Mouse (Mus musculus): ENCODE data around the gene Gm17720. TPM values are rescaled to one million over a fixed set of nuclear protein-coding genes. Genes with fewer than 3 reads are reported as not detected.

Gm17720 gene
- polyA plus RNA-seq, 1 experiment from 2014 or later = not detected

DNA sequence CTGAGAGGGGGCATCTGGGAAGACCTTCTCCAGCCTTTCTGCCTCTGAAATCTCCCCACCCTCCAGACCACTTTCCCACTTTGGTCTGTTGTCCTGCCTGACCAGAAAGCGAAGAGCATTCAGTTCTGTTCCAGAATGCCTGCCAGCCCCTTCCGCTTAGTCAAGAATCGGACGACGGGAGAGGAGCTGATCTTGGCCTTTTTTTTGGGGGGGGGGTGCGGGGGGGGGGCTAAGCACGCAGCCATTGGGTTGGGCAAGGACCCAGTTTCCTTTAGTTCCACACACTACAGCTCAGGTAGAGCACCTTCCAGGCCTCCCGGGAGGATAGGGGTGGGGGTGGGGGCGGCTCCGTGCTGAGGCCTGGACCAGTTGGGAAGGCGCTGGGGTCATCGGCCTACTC, 1.6 kb downstream of the Gm17720 start, which contains the start of gene Gm21964:
Gene Gm21964, plus strand, starts transcription at position 301 of the 400 bp plus-strand sequence.
- WGBS = 83% methylated on average over 12 of the region's 12 CpGs
- Histone ChIP-seq H3K27ac (replicated peaks; ENCODE audit: low read depth, low read length) (no peak within 1 kb of the TSS), H3K27me3 (ENCODE audit: control insufficient read depth, insufficient read depth, low read length) (no peaks in the 10 kb centered on the region), H3K9me3 (ENCODE audit: control insufficient read depth, low read length) (no peaks in the 10 kb centered on the region), H3K36me3 (ENCODE audit: control insufficient read depth, insufficient read depth, low read length) (no peaks in the 10 kb centered on the region), H3K4me2 (ENCODE audit: low read length) (no peak within 1 kb of the TSS), H3K4me3 (replicated peaks; ENCODE audit: low read depth, low read length) (no peak within 1 kb of the TSS), H3K9ac (replicated peaks; ENCODE audit: low read length) (no peak within 1 kb of the TSS), H3K4me1 (ENCODE audit: control insufficient read depth, insufficient read depth, low read length) (no peaks in the 10 kb centered on the region)
- DNase-seq = no peak
- no peak for ATAC-seq (ENCODE audit: low FRiP score, low TSS enrichment)

DNA sequence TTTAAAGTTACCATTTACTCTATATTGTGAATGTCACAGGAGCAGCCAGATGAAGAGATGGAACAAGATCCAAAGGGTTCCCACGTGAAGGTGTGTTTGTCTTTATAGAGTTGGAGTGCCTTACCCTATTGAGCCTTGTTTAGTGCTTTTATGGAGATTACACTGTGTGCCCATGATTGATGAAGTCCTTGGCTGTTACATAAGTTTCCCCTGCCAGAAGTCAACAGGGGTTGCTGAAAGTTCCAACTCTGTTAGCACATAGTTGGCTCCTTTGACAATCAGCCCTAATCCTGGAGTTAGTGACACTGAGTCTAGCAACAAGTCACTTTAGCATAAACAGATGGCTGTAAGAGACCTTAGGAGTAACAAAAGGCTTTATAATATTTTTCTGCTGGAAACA, 10.7 kb downstream of the Gm17720 start:
- peaks cover 35% of the 10 kb centered on the region for H3K36me3 ChIP-seq (ENCODE audit: control insufficient read depth, insufficient read depth, low read length)
- no peak overlapping the region for H3K27ac ChIP-seq (replicated peaks; ENCODE audit: low read depth, low read length)
- no peaks in the 10 kb centered on the region for H3K4me1 ChIP-seq (ENCODE audit: control insufficient read depth, insufficient read depth, low read length)
- H3K4me3 ChIP-seq (replicated peaks; ENCODE audit: low read depth, low read length) = no peak overlapping the region
- H3K4me2 ChIP-seq (ENCODE audit: low read length) = no peak overlapping the region
- no peaks in the 10 kb centered on the region for H3K27me3 ChIP-seq (ENCODE audit: control insufficient read depth, insufficient read depth, low read length)
- peaks cover 10% of the 10 kb centered on the region for H3K9me3 ChIP-seq (ENCODE audit: control insufficient read depth, low read length)
- DNase-seq (no peak), ATAC-seq (ENCODE audit: low FRiP score, low TSS enrichment) (no peak)
- WGBS = 67% methylated on average over 1 of the region's 1 CpGs
- no peak overlapping the region for H3K9ac ChIP-seq (replicated peaks; ENCODE audit: low read length)

DNA sequence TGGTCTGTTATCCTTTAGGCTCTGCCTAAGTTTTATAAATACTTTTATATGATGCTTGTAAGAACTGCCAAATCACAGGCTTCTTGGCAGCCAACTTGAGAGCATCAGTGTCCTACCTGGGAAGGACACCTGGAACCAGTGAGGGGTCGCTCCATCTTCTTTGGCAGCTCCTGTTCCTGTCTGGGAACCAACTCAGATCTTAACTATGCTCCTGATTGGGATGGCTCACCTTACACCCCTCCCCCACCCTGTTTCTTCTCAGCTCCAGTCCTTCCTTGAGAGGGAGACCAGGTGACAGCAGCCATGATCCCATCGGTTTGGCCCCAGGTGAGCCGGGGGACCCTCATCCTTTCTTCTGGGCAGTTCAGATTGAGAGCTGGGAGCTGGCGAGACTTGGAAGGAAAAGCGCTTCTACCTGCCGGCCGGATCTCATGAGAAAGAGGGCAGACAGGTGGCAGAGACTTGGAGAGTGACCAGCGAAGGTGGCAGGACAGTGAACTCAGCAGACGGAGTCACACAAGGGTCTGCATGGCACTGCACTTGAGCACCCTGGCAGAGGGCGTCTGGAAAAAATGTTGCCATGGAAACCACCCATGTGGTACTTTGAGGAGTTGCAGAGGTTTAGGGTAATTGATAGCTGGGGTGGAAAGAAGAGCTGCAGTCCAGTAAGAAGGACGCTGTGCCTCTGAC, 20.0 kb downstream of the Gm17720 start:
- peaks cover 17% of the 10 kb centered on the region for H3K4me1 ChIP-seq (ENCODE audit: control insufficient read depth, insufficient read depth, low read length)
- no peak overlapping the region for H3K4me3 ChIP-seq (replicated peaks; ENCODE audit: low read depth, low read length)
- H3K4me2 ChIP-seq (ENCODE audit: low read length) = no peak overlapping the region
- no peaks in the 10 kb centered on the region for H3K27me3 ChIP-seq (ENCODE audit: control insufficient read depth, insufficient read depth, low read length)
- H3K9ac ChIP-seq (replicated peaks; ENCODE audit: low read length) = no peak overlapping the region
- DNase-seq (no peak), ATAC-seq (ENCODE audit: low FRiP score, low TSS enrichment) (no peak)
- no peaks in the 10 kb centered on the region for H3K9me3 ChIP-seq (ENCODE audit: control insufficient read depth, low read length)
- 81% methylated on average over 11 of the region's 11 CpGs for WGBS
- H3K36me3 ChIP-seq (ENCODE audit: control insufficient read depth, insufficient read depth, low read length) = peaks cover 50% of the 10 kb centered on the region
- no peak overlapping the region for H3K27ac ChIP-seq (replicated peaks; ENCODE audit: low read depth, low read length)

DNA sequence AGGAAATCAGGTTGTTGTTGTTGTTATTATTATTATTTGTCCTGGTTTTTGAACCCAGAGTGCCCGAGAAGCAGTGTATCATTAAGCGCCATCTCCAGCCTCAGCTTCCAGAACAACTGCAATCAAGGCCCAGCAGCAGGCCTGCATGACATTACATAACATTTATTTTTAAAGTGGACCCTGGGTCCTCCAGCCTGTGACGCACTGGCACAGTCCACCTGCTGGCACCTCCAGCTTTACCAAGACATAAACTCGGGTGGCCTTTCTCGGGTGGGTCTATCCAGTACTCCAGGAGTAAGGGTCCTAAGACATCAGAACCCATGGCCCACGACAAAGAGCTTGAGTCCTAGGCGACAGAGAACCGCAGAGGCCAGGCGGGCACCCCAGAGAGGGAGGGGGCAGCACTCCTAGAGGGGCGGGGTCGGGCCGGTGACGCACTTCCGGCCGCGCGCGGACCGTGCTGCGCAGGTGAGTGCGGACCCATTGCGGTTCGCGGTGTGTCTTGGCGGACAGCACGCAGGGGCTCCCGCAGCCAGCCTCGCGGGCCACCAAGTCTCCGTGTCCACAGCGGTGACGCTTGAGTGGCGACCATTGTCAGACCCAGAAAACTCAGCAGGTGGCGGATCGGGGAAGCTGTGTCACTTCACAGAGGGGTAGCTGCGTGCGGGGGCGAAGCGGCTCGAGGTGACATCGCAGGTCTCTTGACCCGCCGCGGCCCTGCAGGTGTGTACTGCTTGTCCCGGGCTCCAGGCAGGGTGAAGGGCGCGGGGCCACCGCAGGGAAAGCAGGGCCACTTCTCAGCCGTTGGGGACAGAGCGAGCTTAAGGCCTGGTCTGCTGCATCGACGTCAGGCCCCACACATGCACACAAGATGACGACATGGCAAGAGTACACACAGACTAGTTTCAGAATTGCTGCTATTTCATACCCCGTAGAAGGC, 23.0 kb downstream of the Gm17720 start, which contains the start of gene Zfp612:
Gene Zfp612, plus strand, starts transcription at position 465 of the 940 bp plus-strand sequence.
- whole genome bisulfite sequencing = 6% methylated on average over 54 of the region's 54 CpGs
- Histone ChIP-seq H3K4me1 (ENCODE audit: control insufficient read depth, insufficient read depth, low read length) (peaks cover 17% of the 10 kb centered on the region), H3K4me2 (ENCODE audit: low read length) (peak within 1 kb of the TSS; percentile 88), H3K9me3 (ENCODE audit: control insufficient read depth, low read length) (no peaks in the 10 kb centered on the region), H3K27ac (replicated peaks; ENCODE audit: low read depth, low read length) (peak within 1 kb of the TSS; percentile 52), H3K9ac (replicated peaks; ENCODE audit: low read length) (peak within 1 kb of the TSS; percentile 81), H3K36me3 (ENCODE audit: control insufficient read depth, insufficient read depth, low read length) (peaks cover 21% of the 10 kb centered on the region), H3K4me3 (replicated peaks; ENCODE audit: low read depth, low read length) (peak within 1 kb of the TSS; percentile 75), H3K27me3 (ENCODE audit: control insufficient read depth, insufficient read depth, low read length) (no peaks in the 10 kb centered on the region)
- peak; percentile 89 for DNase-seq
- peak; percentile 92 for ATAC-seq (ENCODE audit: low FRiP score, low TSS enrichment)

DNA sequence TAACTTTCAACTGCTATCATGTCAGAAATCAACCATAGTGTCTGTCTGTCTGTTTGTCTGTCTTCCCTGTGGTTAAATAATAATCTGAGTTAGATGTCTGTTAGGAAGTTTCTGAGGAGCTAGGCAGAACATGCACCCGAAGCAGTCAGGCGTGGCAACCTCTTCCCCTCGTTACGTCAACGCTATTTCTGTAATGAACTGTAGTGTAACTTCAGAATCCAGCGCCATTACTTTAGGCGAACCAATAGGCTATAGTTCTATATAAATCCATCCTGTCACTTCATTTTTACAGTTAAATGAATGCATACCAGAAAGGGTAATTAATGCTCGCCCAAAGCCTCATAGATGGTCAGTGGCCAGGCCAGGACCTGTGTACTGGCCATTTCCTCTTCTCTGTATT, 28.1 kb downstream of the Gm17720 start:
- ATAC-seq (ENCODE audit: low FRiP score, low TSS enrichment) (no peak), DNase-seq (no peak)
- Histone ChIP-seq H3K4me3 (replicated peaks; ENCODE audit: low read depth, low read length) (no peak overlapping the region), H3K9ac (replicated peaks; ENCODE audit: low read length) (no peak overlapping the region), H3K4me2 (ENCODE audit: low read length) (no peak overlapping the region), H3K27me3 (ENCODE audit: control insufficient read depth, insufficient read depth, low read length) (no peaks in the 10 kb centered on the region), H3K9me3 (ENCODE audit: control insufficient read depth, low read length) (no peaks in the 10 kb centered on the region), H3K27ac (replicated peaks; ENCODE audit: low read depth, low read length) (no peak overlapping the region), H3K4me1 (ENCODE audit: control insufficient read depth, insufficient read depth, low read length) (peaks cover 6% of the 10 kb centered on the region; the same call in 1 of the 2 replicates), H3K36me3 (ENCODE audit: control insufficient read depth, insufficient read depth, low read length) (no peaks in the 10 kb centered on the region)
- 83% methylated on average over 8 of the region's 8 CpGs for WGBS

DNA sequence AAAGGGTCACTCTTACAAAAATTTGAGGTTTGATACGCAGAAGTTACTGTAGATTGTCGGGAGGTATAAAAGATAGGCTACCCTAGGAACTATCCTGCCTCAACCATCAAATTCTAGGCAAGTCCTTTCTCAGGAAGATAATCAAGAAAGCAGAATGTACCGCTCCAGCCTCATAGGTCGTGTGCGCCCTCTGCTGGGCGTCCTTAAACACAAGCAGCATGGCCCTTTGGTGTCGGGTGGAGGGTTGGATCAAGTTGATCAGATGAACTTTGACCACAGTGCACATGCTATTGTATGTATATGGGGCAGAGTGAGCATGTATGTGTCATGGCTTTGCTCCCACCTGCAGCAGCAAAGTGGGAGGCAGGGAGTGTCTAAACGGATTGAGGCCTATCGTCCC, 31.0 kb downstream of the Gm17720 start:
- ATAC-seq (ENCODE audit: low FRiP score, low TSS enrichment) = no peak

DNA sequence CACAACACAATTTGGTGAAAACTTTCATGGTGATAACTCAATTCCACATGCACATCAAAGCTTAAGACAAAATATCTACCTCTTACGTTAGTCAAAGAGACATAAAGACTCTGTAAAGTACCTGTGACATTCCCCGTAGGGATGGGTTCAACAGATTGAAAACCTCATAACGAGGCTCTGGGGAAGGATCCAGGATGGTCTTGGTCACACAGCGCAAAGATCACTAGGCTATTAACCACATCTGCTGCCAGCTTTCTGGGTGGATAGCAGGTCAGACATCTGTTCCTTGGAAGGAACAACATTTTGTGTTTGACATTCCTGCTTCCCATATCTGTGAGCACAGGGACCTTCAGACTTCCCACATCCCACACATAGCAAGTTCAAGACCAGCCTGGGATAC, 32.8 kb downstream of the Gm17720 start:
- Histone ChIP-seq H3K9me3 (ENCODE audit: control insufficient read depth, low read length) (no peaks in the 10 kb centered on the region), H3K27me3 (ENCODE audit: control insufficient read depth, insufficient read depth, low read length) (no peaks in the 10 kb centered on the region), H3K4me1 (ENCODE audit: control insufficient read depth, insufficient read depth, low read length) (no peaks in the 10 kb centered on the region), H3K4me3 (replicated peaks; ENCODE audit: low read depth, low read length) (no peak overlapping the region), H3K4me2 (ENCODE audit: low read length) (no peak overlapping the region), H3K27ac (replicated peaks; ENCODE audit: low read depth, low read length) (no peak overlapping the region), H3K36me3 (ENCODE audit: control insufficient read depth, insufficient read depth, low read length) (no peaks in the 10 kb centered on the region), H3K9ac (replicated peaks; ENCODE audit: low read length) (no peak overlapping the region)
- DNase-seq (no peak), ATAC-seq (ENCODE audit: low FRiP score, low TSS enrichment) (no peak)
- 82% methylated on average over 4 of the region's 4 CpGs for WGBS

More for the DNA sequence above, 31.0 kb downstream of the Gm17720 start:
- no peak overlapping the region for H3K9ac ChIP-seq (replicated peaks; ENCODE audit: low read length)
- no peaks in the 10 kb centered on the region for H3K4me1 ChIP-seq (ENCODE audit: control insufficient read depth, insufficient read depth, low read length)
- H3K36me3 ChIP-seq (ENCODE audit: control insufficient read depth, insufficient read depth, low read length) = no peaks in the 10 kb centered on the region
- 14% methylated on average over 9 of the region's 9 CpGs for whole genome bisulfite sequencing
- no peaks in the 10 kb centered on the region for H3K27me3 ChIP-seq (ENCODE audit: control insufficient read depth, insufficient read depth, low read length)
- DNase-seq = peak; percentile 92
- H3K27ac ChIP-seq (replicated peaks; ENCODE audit: low read depth, low read length) = no peak overlapping the region
- no peaks in the 10 kb centered on the region for H3K9me3 ChIP-seq (ENCODE audit: control insufficient read depth, low read length)
- no peak overlapping the region for H3K4me3 ChIP-seq (replicated peaks; ENCODE audit: low read depth, low read length)
- no peak overlapping the region for H3K4me2 ChIP-seq (ENCODE audit: low read length)

DNA sequence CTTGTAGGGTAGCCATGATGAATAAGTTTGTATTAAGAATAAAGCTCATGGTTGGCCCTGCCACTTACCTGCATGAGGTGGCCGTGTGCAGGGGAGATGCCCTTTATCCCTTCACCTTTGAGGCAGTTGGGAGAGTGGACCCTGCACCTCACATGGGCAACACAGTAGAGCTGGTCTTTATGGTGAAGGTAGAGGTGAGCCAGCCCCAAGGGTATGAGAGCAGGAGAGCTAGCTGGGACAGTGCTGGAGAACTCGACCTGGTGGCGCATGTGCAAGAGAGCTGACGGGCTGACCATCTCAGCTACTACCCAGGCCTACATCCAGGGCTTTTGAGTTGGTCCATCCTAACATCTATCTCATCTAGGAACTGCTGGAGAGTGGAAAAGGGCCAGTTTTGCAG, 36.9 kb downstream of the Gm17720 start:
- H3K4me3 ChIP-seq (replicated peaks; ENCODE audit: low read depth, low read length) = no peak overlapping the region
- no peak for DNase-seq
- no peaks in the 10 kb centered on the region for H3K4me1 ChIP-seq (ENCODE audit: control insufficient read depth, insufficient read depth, low read length)
- ATAC-seq (ENCODE audit: low FRiP score, low TSS enrichment) = no peak
- no peak overlapping the region for H3K9ac ChIP-seq (replicated peaks; ENCODE audit: low read length)
- H3K27me3 ChIP-seq (ENCODE audit: control insufficient read depth, insufficient read depth, low read length) = no peaks in the 10 kb centered on the region
- no peaks in the 10 kb centered on the region for H3K9me3 ChIP-seq (ENCODE audit: control insufficient read depth, low read length)
- WGBS = 88% methylated on average over 4 of the region's 4 CpGs
- H3K4me2 ChIP-seq (ENCODE audit: low read length) = no peak overlapping the region
- H3K36me3 ChIP-seq (ENCODE audit: control insufficient read depth, insufficient read depth, low read length) = no peaks in the 10 kb centered on the region
- no peak overlapping the region for H3K27ac ChIP-seq (replicated peaks; ENCODE audit: low read depth, low read length)

Measured in midbrain, embryonic 14.5 days (tissue).